Mouse (Mus musculus) gastrocnemius, postnatal 10 days (tissue): ENCODE measurements around the gene Arhgap4. TPM values are rescaled to one million over a fixed set of nuclear protein-coding genes. Genes with fewer than 3 reads are reported as not detected.

ENCODE experiments used
- total RNA-seq, 2 experiments: library from RNA; stranded (reverse); gene quantifications; 2 replicates each; pipeline ENCODE4 v1.2.3; 2021

Gene Arhgap4
- total RNA-seq, 2 experiments from 2014 or later, result 0.85 to 2.0 TPM

Other genes with a start within 250 kb of the Arhgap4 start
- 10 to 100 TPM; 48.5 to 50.7 TPM for gene Slc6a8, start 248.7 kb downstream of the Arhgap4 start, total RNA-seq
- 10 to 100 TPM; 75.2 to 80.4 TPM for gene Bcap31, start 205.7 kb downstream of the Arhgap4 start, total RNA-seq
- 10 to 100 TPM; 21.8 to 24.7 TPM for gene Abcd1, start 205.3 kb downstream of the Arhgap4 start, total RNA-seq
- gene Plxnb3, start 164.8 kb downstream of the Arhgap4 start, total RNA-seq, result 1 to 10 TPM; 1.7 to 2.2 TPM
- gene Srpk3, start 147.5 kb downstream of the Arhgap4 start, total RNA-seq, result 100 to 1,000 TPM in 1 of 2 experiments, 10 to 100 TPM in 1; 88.6 to 116 TPM
- 100 to 1,000 TPM; 272 to 320 TPM for gene Idh3g, start 135.0 kb downstream of the Arhgap4 start, total RNA-seq
- gene Ssr4, start 134.8 kb downstream of the Arhgap4 start, total RNA-seq, result 100 to 1,000 TPM; 106 to 110 TPM
- gene Pdzd4, start 96.9 kb downstream of the Arhgap4 start, total RNA-seq, result 1 to 10 TPM; 2.6 to 3.7 TPM
- gene Avpr2, start 29.8 kb downstream of the Arhgap4 start, total RNA-seq, result not detected
- 1 to 10 TPM; 1.9 to 2.9 TPM for gene L1cam, start 25.8 kb downstream of the Arhgap4 start, total RNA-seq
- gene Naa10, start 74 bp upstream of the Arhgap4 start, total RNA-seq, result 10 to 100 TPM; 68.7 to 73.5 TPM
- gene Renbp, start 9.0 kb upstream of the Arhgap4 start, total RNA-seq, result 1 to 10 TPM; 4.6 to 5.3 TPM
- gene Hcfc1, start 44.5 kb upstream of the Arhgap4 start, total RNA-seq, result 10 to 100 TPM; 52.5 to 55.6 TPM
- 10 to 100 TPM; 44.3 to 52.2 TPM for gene Irak1, start 102.0 kb upstream of the Arhgap4 start, total RNA-seq
- not detected for gene Opn1mw, start 205.6 kb upstream of the Arhgap4 start, total RNA-seq
- 10 to 100 TPM; 32.5 to 38.9 TPM for gene Mecp2, start 213.5 kb upstream of the Arhgap4 start, total RNA-seq
- gene Tex28, start 246.0 kb upstream of the Arhgap4 start, total RNA-seq, result not detected